ENCODE assay signal across 12 mouse cellular contexts in genomic region chr4:136152821-136153220, GRCm38 (mm10). TPM values are rescaled to one million over a fixed set of nuclear protein-coding genes. Genes with fewer than 3 reads are reported as not detected.
DNase-seq lines count a peak whose midpoint lies in the region; ATAC-seq and TF ChIP-seq lines count a peak whose summit lies in the region.
"Had no signal": no experiment of that assay in that cellular context is flagged by ENCODE, and none has a peak within 500 bp of the region (broad histone marks: within the 10 kb centered on the region; RNA-seq: fewer than 3 reads in every experiment).

No protein-coding gene starts in this region.

- 79% methylated on average over 4 of the region's 4 CpGs for WGBS in heart, embryonic 13.5 days
- WGBS in lung, embryonic 14.5 days, result 81% methylated on average over 4 of the region's 4 CpGs
- WGBS in limb, embryonic 10.5 days, result 89% methylated on average over 4 of the region's 4 CpGs

- no peak for ATAC-seq in heart, embryonic 13.5 days (ENCODE audit: extremely low read depth, insufficient number of reproducible peaks, low FRiP score, low TSS enrichment)
- no peak for ATAC-seq in lung, embryonic 14.5 days (ENCODE audit: insufficient read depth)
- no peak for ATAC-seq in erythroblast, adult 5-6 weeks (replicated peaks; ENCODE audit: low FRiP score, poor library complexity, severe bottlenecking)
- ATAC-seq: inflammation-experienced regulatory T-cells, adult 6 months had no signal

- H3K4me2 ChIP-seq in heart, embryonic 13.5 days, result no peak overlapping the region
- H3K4me2 ChIP-seq in lung, embryonic 14.5 days, result no peak overlapping the region
- H3K4me2 ChIP-seq: heart, embryonic 15.5 days; lung, embryonic 15.5 days had no signal

- no peaks in the 10 kb centered on the region for H3K27me3 ChIP-seq in heart, embryonic 13.5 days (replicated peaks)
- no peaks in the 10 kb centered on the region for H3K27me3 ChIP-seq in lung, embryonic 14.5 days (ENCODE audit: insufficient read depth, low read length)
- H3K27me3 ChIP-seq in limb, embryonic 10.5 days (ENCODE audit: low read depth, poor library complexity, severe bottlenecking), result no peaks in the 10 kb centered on the region
- H3K27me3 ChIP-seq: heart, embryonic 15.5 days; lung, embryonic 15.5 days had no signal

- H3K36me3 ChIP-seq in heart, embryonic 13.5 days, result no peaks in the 10 kb centered on the region
- H3K36me3 ChIP-seq in lung, embryonic 14.5 days (ENCODE audit: insufficient read depth), result no peaks in the 10 kb centered on the region
- no peaks in the 10 kb centered on the region for H3K36me3 ChIP-seq in limb, embryonic 10.5 days
- H3K36me3 ChIP-seq: heart, embryonic 15.5 days; lung, embryonic 15.5 days had no signal

- peak overlapping the region; percentile 50 for H3K27ac ChIP-seq in heart, embryonic 13.5 days (replicated peaks)
- H3K27ac ChIP-seq in lung, embryonic 14.5 days (ENCODE audit: low read depth), result peak overlapping the region; percentile 50; the same call in 1 of the 2 replicates
- peak overlapping the region; percentile 69; the same call in 1 of the 2 replicates for H3K27ac ChIP-seq in limb, embryonic 10.5 days
- H3K27ac ChIP-seq: heart, embryonic 15.5 days had no signal

- H3K9ac ChIP-seq in heart, embryonic 13.5 days, result no peak overlapping the region
- H3K9ac ChIP-seq in lung, embryonic 14.5 days, result no peak overlapping the region
- H3K9ac ChIP-seq: heart, embryonic 15.5 days; lung, embryonic 15.5 days had no signal

- 0 out of 2 replicates have a peak, but pooled peaks cover 3% of the 10 kb centered on the region for H3K9me3 ChIP-seq in heart, embryonic 13.5 days
- H3K9me3 ChIP-seq in lung, embryonic 14.5 days (ENCODE audit: low read depth, low read length), result no peaks in the 10 kb centered on the region; the same call in 1 of the 2 replicates
- H3K9me3 ChIP-seq in limb, embryonic 10.5 days (replicated peaks), result no peaks in the 10 kb centered on the region
- H3K9me3 ChIP-seq: heart, embryonic 15.5 days; lung, embryonic 15.5 days had no signal

- TF ChIP-seq CTCF in lung, embryonic 14.5 days (IDR thresholded peaks at IDR 0.05; ENCODE audit: low read depth), result peak; percentile 59

- H3K4me3 ChIP-seq in heart, embryonic 13.5 days, result no peak overlapping the region
- no peak overlapping the region for H3K4me3 ChIP-seq in lung, embryonic 14.5 days (ENCODE audit: low read depth, low read length)
- H3K4me3 ChIP-seq in limb, embryonic 10.5 days, result no peak overlapping the region
- H3K4me3 ChIP-seq: heart, embryonic 15.5 days; lung, embryonic 15.5 days had no signal

- no peak for DNase-seq in heart, adult 11 months
- peak; percentile 59 for DNase-seq in lung, embryonic 14.5 days
- DNase-seq in lung, postnatal 25 days (ENCODE audit: low spot score), result no peak
- peak; percentile 75 for DNase-seq in ES-CJ7 (ENCODE audit: low read depth, low spot score)
- DNase-seq in limb, embryonic 10.5 days (ENCODE audit: low spot score), result no peak
- DNase-seq: layer of hippocampus, postnatal 36 days; midbrain, embryonic 14.5 days had no signal

- peaks cover 19% of the 10 kb centered on the region for H3K4me1 ChIP-seq in heart, embryonic 13.5 days
- H3K4me1 ChIP-seq in lung, embryonic 14.5 days (ENCODE audit: insufficient read depth), result peaks cover 4% of the 10 kb centered on the region; the same call in 1 of the 2 replicates
- H3K4me1 ChIP-seq in limb, embryonic 10.5 days, result peaks cover 48% of the 10 kb centered on the region

RNA-seq across cellular contexts. Expression of gene Id3, which starts 9.5 kb away (rescaled TPM):
- 288 and 305 TPM in 2 replicates for polyA plus RNA-seq in heart, embryonic 13.5 days (2015; fragmentation: Nextera tagmentation; extraction: Ambion mirVana)
- 469 and 477 TPM in 2 replicates for polyA plus RNA-seq in lung, embryonic 14.5 days (2014; fragmentation: Nextera tagmentation; extraction: Ambion mirVana)
- polyA plus RNA-seq in limb, embryonic 10.5 days (2016; fragmentation: Nextera tagmentation; extraction: Ambion mirVana), result 375 and 475 TPM in 2 replicates
- total RNA-seq in erythroblast, adult 5-6 weeks (2015; ENCODE audit: low replicate concordance), result not detected in 2 replicates
- not detected in 2 replicates for total RNA-seq in erythroblast, adult 5-6 weeks (2017; ENCODE audit: low replicate concordance)

RNA-seq across cellular contexts. Expression of gene E2f2, which starts 19.4 kb away (rescaled TPM):
- 6.2 and 6.6 TPM in 2 replicates for polyA plus RNA-seq in heart, embryonic 13.5 days (2015; fragmentation: Nextera tagmentation; extraction: Ambion mirVana)
- 5.5 and 6.5 TPM in 2 replicates for polyA plus RNA-seq in lung, embryonic 14.5 days (2014; fragmentation: Nextera tagmentation; extraction: Ambion mirVana)
- polyA plus RNA-seq in limb, embryonic 10.5 days (2016; fragmentation: Nextera tagmentation; extraction: Ambion mirVana), result 6.4 and 7.3 TPM in 2 replicates
- total RNA-seq in erythroblast, adult 5-6 weeks (2015; ENCODE audit: low replicate concordance), result 226 and 246 TPM in 2 replicates
- total RNA-seq in erythroblast, adult 5-6 weeks (2017; ENCODE audit: low replicate concordance), result 344 and 364 TPM in 2 replicates

RNA-seq across cellular contexts. Expression of gene Asap3, which starts 53.3 kb away (rescaled TPM):
- polyA plus RNA-seq in heart, embryonic 13.5 days (2015; fragmentation: Nextera tagmentation; extraction: Ambion mirVana), result 2.6 and 3.4 TPM in 2 replicates
- 4.4 and 5.4 TPM in 2 replicates for polyA plus RNA-seq in lung, embryonic 14.5 days (2014; fragmentation: Nextera tagmentation; extraction: Ambion mirVana)
- 2.3 and 3.7 TPM in 2 replicates for polyA plus RNA-seq in limb, embryonic 10.5 days (2016; fragmentation: Nextera tagmentation; extraction: Ambion mirVana)
- 0.19 TPM in 1 of 2 replicates, not detected in the other for total RNA-seq in erythroblast, adult 5-6 weeks (2015; ENCODE audit: low replicate concordance)
- 0.43 TPM in 1 of 2 replicates, not detected in the other for total RNA-seq in erythroblast, adult 5-6 weeks (2017; ENCODE audit: low replicate concordance)

Comparison
In these comparisons a context has a peak if more than half of its experiments do, and no peak if none do; other contexts are left out.
1. DNase-seq: peak in lung, embryonic 14.5 days (single experiment) and ES-CJ7 (single experiment); none in heart, adult 11 months (single experiment), lung, postnatal 25 days (single experiment) and limb, embryonic 10.5 days (single experiment).
2. Peak in every context shown above with its lines, with median percentiles within 50 percentile points of each other: H3K27ac ChIP-seq.